In genomic region chr4:68926091-68926490, GRCm38 (mm10) we compare ENCODE assay signal across 19 mouse cellular contexts.
"Had no signal": no experiment of that assay in that cellular context is flagged by ENCODE, and none has a peak within 500 bp of the region (broad histone marks: within the 10 kb centered on the region; RNA-seq: fewer than 3 reads in every experiment).

No protein-coding gene starts in this region.

- H3K36me3 ChIP-seq: limb, embryonic 12.5 days; limb, embryonic 15.5 days; liver, embryonic 12.5 days; liver, embryonic 15.5 days; lung, embryonic 15.5 days; neural tube, embryonic 12.5 days; neural tube, embryonic 15.5 days had no signal

- H3K27me3 ChIP-seq: limb, embryonic 12.5 days; limb, embryonic 15.5 days; liver, embryonic 12.5 days; liver, embryonic 15.5 days; lung, embryonic 15.5 days; megakaryocyte, embryonic 14.5 days; neural tube, embryonic 12.5 days; neural tube, embryonic 15.5 days had no signal

- H3K9me3 ChIP-seq: limb, embryonic 12.5 days; limb, embryonic 15.5 days; liver, embryonic 12.5 days; liver, embryonic 15.5 days; lung, embryonic 15.5 days; megakaryocyte, embryonic 14.5 days; neural tube, embryonic 12.5 days; neural tube, embryonic 15.5 days had no signal

- H3K9ac ChIP-seq: limb, embryonic 12.5 days; limb, embryonic 15.5 days; liver, embryonic 12.5 days; liver, embryonic 15.5 days; lung, embryonic 15.5 days; neural tube, embryonic 12.5 days; neural tube, embryonic 15.5 days had no signal

- H3K4me2 ChIP-seq: limb, embryonic 12.5 days; limb, embryonic 15.5 days; liver, embryonic 12.5 days; liver, embryonic 15.5 days; lung, embryonic 15.5 days; neural tube, embryonic 12.5 days; neural tube, embryonic 15.5 days had no signal

- H3K27ac ChIP-seq: kidney, postnatal 0 days; limb, embryonic 12.5 days; limb, embryonic 15.5 days; liver, embryonic 12.5 days; liver, embryonic 15.5 days; lung, embryonic 15.5 days; neural tube, embryonic 12.5 days; neural tube, embryonic 15.5 days had no signal

- DNase-seq: kidney, adult 18-20 months; kidney, adult 9 months; kidney, postnatal 25 days; left cerebral cortex, postnatal 4 days; lung, adult 18-20 months; lung, postnatal 10 days; lung, postnatal 36 days; thymus, adult 18-20 months; thymus, postnatal 36 days had no signal

- H3K4me1 ChIP-seq: limb, embryonic 15.5 days; liver, embryonic 12.5 days; liver, embryonic 15.5 days; lung, embryonic 15.5 days; megakaryocyte, embryonic 14.5 days; neural tube, embryonic 12.5 days; neural tube, embryonic 15.5 days had no signal

- H3K4me3 ChIP-seq: limb, embryonic 12.5 days; limb, embryonic 15.5 days; liver, embryonic 12.5 days; liver, embryonic 15.5 days; lung, embryonic 15.5 days; megakaryocyte, embryonic 14.5 days; neural tube, embryonic 12.5 days; neural tube, embryonic 15.5 days had no signal

- ATAC-seq: intestine, embryonic 16.5 days; liver, embryonic 12.5 days had no signal
